Mouse (Mus musculus) telencephalon, adult 2 months (tissue): ENCODE data around the gene Fam25c.
A peak's percentile ranks its signal among the peaks of the same experiment; 100 is the strongest.
"Not testable (repeated sequence)": the region's sequence is repeated elsewhere in the genome, so short reads cannot be mapped to it uniquely, and the experiment has no call there.

Experiments used
- DNase-seq: peaks from one replicate; pipeline ENCODE4 v3.0.0-alpha.2; 2011; ENCODE audit warnings: low read depth, low spot score

Fam25c gene

GRCm38 (mm10) chr14:34327618-34328017 is 27.6 kb downstream of the Fam25c start:
- no peak for DNase-seq

- DNase-seq = no peak
These were observed 28.6 kb downstream of the Fam25c start for GRCm38 (mm10) chr14:34326606-34327005.

GRCm38 (mm10) chr14:34323576-34324085 is 31.6 kb downstream of the Fam25c start:
- DNase-seq = no peak

GRCm38 (mm10) chr14:34318113-34318512 is 37.1 kb downstream of the Fam25c start:
- DNase-seq = no peak

GRCm38 (mm10) chr14:34317431-34317830 is 37.8 kb downstream of the Fam25c start:
- DNase-seq = no peak

- DNase-seq = no peak
These were observed 38.9 kb downstream of the Fam25c start for GRCm38 (mm10) chr14:34316346-34316745.

GRCm38 (mm10) chr14:34314796-34315195 is 40.4 kb downstream of the Fam25c start:
- no peak for DNase-seq

- DNase-seq = not testable (repeated sequence)
These were observed 40.9 kb downstream of the Fam25c start for GRCm38 (mm10) chr14:34314383-34314782.

- no peak for DNase-seq
These were observed 41.6 kb downstream of the Fam25c start for GRCm38 (mm10) chr14:34313612-34314011.

- DNase-seq = no peak
These were observed 42.7 kb downstream of the Fam25c start for GRCm38 (mm10) chr14:34312339-34313048.

- no peak for DNase-seq
These were observed 43.5 kb downstream of the Fam25c start for GRCm38 (mm10) chr14:34311691-34312090.

- no peak for DNase-seq
These were observed 44.1 kb downstream of the Fam25c start for GRCm38 (mm10) chr14:34311021-34311631.

- DNase-seq = peak; percentile 84
These were observed 44.8 kb downstream of the Fam25c start, which contains the start of the genes Shld2 and Glud1 for GRCm38 (mm10) chr14:34310234-34310965. Shld2 (minus strand) TSS chr14:34310493. Glud1 (plus strand) TSS chr14:34310727.

- DNase-seq = no peak
These were observed 45.4 kb downstream of the Fam25c start for GRCm38 (mm10) chr14:34309907-34310233.

GRCm38 (mm10) chr14:34309266-34309665 is 46.0 kb downstream of the Fam25c start:
- DNase-seq = no peak

GRCm38 (mm10) chr14:34303265-34303680 is 52.0 kb downstream of the Fam25c start:
- no peak for DNase-seq

GRCm38 (mm10) chr14:34302681-34303242 is 52.5 kb downstream of the Fam25c start:
- DNase-seq = no peak
